Mouse (Mus musculus) gastrocnemius, postnatal 14 days (tissue): ENCODE measurements around the gene Pde4b. TPM values are rescaled to one million over a fixed set of nuclear protein-coding genes. Genes with fewer than 3 reads are reported as not detected.

Source experiments
- DNase-seq: peaks from one replicate; pipeline ENCODE4 v3.0.0; 2021; ENCODE audit warnings: mixed read lengths
- intact Hi-C: fragments of 180-260 bp; cut with DNase I; formaldehyde crosslinking; loops from one replicate; pipeline ENCODE4 v1.15.1; 2025; ENCODE audit warnings: low total_unique reads
- total RNA-seq, 2 experiments: library from RNA; stranded (reverse); gene quantifications; 2 replicates each; pipeline ENCODE4 v1.2.3; 2021

The Pde4b gene
- total RNA-seq, 2 experiments from 2014 or later, result 28.8 to 39.4 TPM

- DNase-seq, result no peak
- intact Hi-C loops, result no loop called here
Measured at GRCm38 (mm10) chr4:102557006-102557405, 469.7 kb downstream of the Pde4b start.

GRCm38 (mm10) chr4:102557508-102558220 lies 470.3 kb downstream of the Pde4b start:
- intact Hi-C loops, result no loop called here
- no peak for DNase-seq

- intact Hi-C loops, result no loop called here
- DNase-seq, result no peak
Measured at GRCm38 (mm10) chr4:102558328-102558727, 471.0 kb downstream of the Pde4b start.

- DNase-seq, result no peak
- intact Hi-C loops, result no loop called here
Measured at GRCm38 (mm10) chr4:102560676-102561280, 473.4 kb downstream of the Pde4b start.

GRCm38 (mm10) chr4:102563273-102563855 lies 476.0 kb downstream of the Pde4b start:
- DNase-seq, result no peak
- intact Hi-C loops, result no loop called here

- DNase-seq, result no peak
- intact Hi-C loops, result no loop called here
Measured at GRCm38 (mm10) chr4:102564286-102564685, 476.9 kb downstream of the Pde4b start.

GRCm38 (mm10) chr4:102566421-102566820 lies 479.1 kb downstream of the Pde4b start:
- intact Hi-C loops, result loop anchor here (5.0 kb wide), 1 partner anchor 54 kb away; no protein-coding TSS in a partner anchor
- no peak for DNase-seq

GRCm38 (mm10) chr4:102567111-102567510 lies 479.8 kb downstream of the Pde4b start:
- intact Hi-C loops, result loop anchor here (5.0 kb wide), 1 partner anchor 55 kb away; no protein-coding TSS in a partner anchor
- DNase-seq, result no peak

GRCm38 (mm10) chr4:102567676-102568254 lies 480.4 kb downstream of the Pde4b start:
- intact Hi-C loops, result loop anchor here (5.0 kb wide), 1 partner anchor 55 kb away; no protein-coding TSS in a partner anchor
- DNase-seq, result no peak

GRCm38 (mm10) chr4:102568591-102568990 lies 481.2 kb downstream of the Pde4b start:
- intact Hi-C loops, result loop anchor here (5.0 kb wide), 1 partner anchor 56 kb away; no protein-coding TSS in a partner anchor
- DNase-seq, result peak; percentile 81

GRCm38 (mm10) chr4:102569101-102569583 lies 481.8 kb downstream of the Pde4b start:
- DNase-seq, result no peak
- intact Hi-C loops, result loop anchor here (5.0 kb wide), 1 partner anchor 57 kb away; no protein-coding TSS in a partner anchor

- intact Hi-C loops, result loop anchor here (5.0 kb wide), 1 partner anchor 58 kb away; no protein-coding TSS in a partner anchor
- DNase-seq, result peak; percentile 75
Measured at GRCm38 (mm10) chr4:102569950-102570765, 482.8 kb downstream of the Pde4b start.

GRCm38 (mm10) chr4:102570766-102571411 lies 483.5 kb downstream of the Pde4b start:
- no peak for DNase-seq
- intact Hi-C loops, result no loop called here

- intact Hi-C loops, result no loop called here
- DNase-seq, result no peak
Measured at GRCm38 (mm10) chr4:102572031-102572430, 484.7 kb downstream of the Pde4b start.

GRCm38 (mm10) chr4:102572591-102572990 lies 485.2 kb downstream of the Pde4b start:
- intact Hi-C loops, result no loop called here
- DNase-seq, result no peak

- no peak for DNase-seq
- intact Hi-C loops, result no loop called here
Measured at GRCm38 (mm10) chr4:102573361-102573781, 486.0 kb downstream of the Pde4b start.

GRCm38 (mm10) chr4:102574226-102574625 lies 486.9 kb downstream of the Pde4b start:
- peak; percentile 74 for DNase-seq
- intact Hi-C loops, result no loop called here

GRCm38 (mm10) chr4:102574666-102575254 lies 487.4 kb downstream of the Pde4b start:
- DNase-seq, result no peak
- intact Hi-C loops, result no loop called here
